Mouse (Mus musculus): ENCODE results near the gene Ephb1.

Ephb1 gene

GRCm38 (mm10) chr9:102353056-102353635 is 1.3 kb downstream of the Ephb1 start:
- in situ Hi-C loops (cut with MboI, MseI), result loop anchor here (10.0 to 25.0 kb wide), 2 partner anchors 666 to 1038 kb away; no protein-coding TSS in a partner anchor

DNA sequence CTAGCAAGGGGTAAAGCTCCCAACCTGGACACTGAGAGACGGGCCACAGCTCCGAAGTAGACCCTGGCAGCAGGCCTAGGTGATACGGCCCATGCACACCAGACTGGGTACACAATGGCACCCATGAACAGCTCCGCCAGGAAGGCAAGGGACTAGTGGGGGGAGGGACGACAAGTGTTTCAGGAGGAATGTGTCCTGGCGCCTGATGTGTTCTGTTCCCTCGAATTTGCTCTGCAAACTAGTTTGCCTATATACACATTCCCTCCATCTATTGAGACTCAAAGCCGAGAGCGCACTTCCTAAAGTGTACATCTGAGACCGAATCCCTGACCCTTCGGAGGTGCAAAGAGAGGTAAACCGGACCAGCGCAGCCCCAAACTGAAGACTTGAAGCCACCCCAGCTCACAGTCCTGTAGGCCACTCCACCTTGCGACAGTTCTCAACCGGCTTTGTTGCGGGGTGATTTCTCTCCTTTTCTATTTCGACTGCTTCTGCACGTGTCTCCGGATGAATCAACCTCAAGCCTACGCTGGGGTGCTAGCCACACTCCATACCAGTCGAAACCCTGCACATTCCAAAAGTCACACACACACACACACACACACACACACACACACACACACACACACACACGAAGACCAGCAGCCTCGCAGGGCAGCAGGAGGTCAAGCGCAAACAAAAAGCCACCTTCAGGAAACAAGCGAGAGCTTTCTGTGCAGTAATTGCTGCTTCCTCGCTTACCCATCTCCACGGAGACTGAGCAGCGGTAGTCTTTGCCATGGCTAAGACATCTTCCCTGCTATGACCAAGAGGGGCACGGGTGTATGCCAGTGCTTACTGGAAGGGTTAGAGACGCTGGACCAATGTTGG is 2.1 kb downstream of the Ephb1 start:
- in situ Hi-C loops (cut with MboI, MseI), result loop anchor here (10.0 to 25.0 kb wide), 2 partner anchors 665 to 1038 kb away; no protein-coding TSS in a partner anchor

- in situ Hi-C loops (cut with MboI, MseI), result loop anchor here (10.0 to 25.0 kb wide), 2 partner anchors 664 to 1037 kb away; no protein-coding TSS in a partner anchor
Observed at GRCm38 (mm10) chr9:102351721-102352120, 2.8 kb downstream of the Ephb1 start.

GRCm38 (mm10) chr9:102351221-102351620 is 3.3 kb downstream of the Ephb1 start:
- in situ Hi-C loops (cut with MboI, MseI), result loop anchor here (10.0 to 25.0 kb wide), 2 partner anchors 664 to 1036 kb away; no protein-coding TSS in a partner anchor

- in situ Hi-C loops (cut with MboI, MseI), result loop anchor here (10.0 to 25.0 kb wide), 2 partner anchors 663 to 1036 kb away; no protein-coding TSS in a partner anchor
Observed at GRCm38 (mm10) chr9:102350696-102351095, 3.8 kb downstream of the Ephb1 start.

- in situ Hi-C loops (cut with MboI, MseI), result loop anchor here (10.0 to 25.0 kb wide), 2 partner anchors 663 to 1035 kb away; no protein-coding TSS in a partner anchor
Observed at GRCm38 (mm10) chr9:102350076-102350475, 4.4 kb downstream of the Ephb1 start.

GRCm38 (mm10) chr9:102346801-102347200 is 7.7 kb downstream of the Ephb1 start:
- in situ Hi-C loops (cut with MboI, MseI), result no loop called here

DNA sequence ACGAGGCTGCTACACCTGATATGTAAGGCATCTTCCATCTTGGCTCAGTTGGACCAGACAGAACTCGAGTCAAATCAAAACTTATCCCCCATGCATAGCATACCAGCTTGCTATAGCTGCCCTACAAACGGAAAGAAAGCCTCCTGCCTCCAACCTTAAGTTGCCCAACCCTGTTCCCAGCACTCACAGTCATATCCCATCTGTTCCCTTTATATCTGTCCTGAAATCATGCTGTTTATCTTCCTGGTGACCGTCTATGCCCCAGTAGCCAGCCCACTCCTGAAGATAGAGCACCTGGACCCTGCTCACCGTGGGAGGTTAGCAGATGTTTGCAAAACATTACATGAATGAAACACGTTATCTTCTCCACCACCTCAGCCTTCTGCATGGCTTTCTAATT is 9.0 kb downstream of the Ephb1 start:
- in situ Hi-C loops (cut with MboI, MseI), result no loop called here

DNA sequence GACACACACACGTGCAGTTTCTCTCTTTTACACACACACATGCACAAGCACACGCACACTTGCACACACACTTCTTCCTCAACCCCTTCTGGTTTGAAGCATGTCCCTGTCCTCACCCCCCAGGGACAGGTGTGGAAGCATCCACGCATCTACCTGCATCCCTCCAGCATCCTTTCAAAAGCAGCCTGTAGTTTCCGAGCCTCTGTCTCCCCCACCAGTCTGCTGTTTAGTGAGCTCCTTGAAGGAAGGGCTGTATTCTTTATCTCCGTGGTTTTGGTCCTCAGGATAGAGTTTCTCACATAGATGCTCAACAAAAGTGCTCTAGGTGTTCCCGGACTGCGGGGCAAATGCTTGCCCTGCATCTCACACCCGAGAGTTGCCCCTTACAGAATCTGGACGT is 9.4 kb downstream of the Ephb1 start:
- in situ Hi-C loops (cut with MboI, MseI), result no loop called here

DNA sequence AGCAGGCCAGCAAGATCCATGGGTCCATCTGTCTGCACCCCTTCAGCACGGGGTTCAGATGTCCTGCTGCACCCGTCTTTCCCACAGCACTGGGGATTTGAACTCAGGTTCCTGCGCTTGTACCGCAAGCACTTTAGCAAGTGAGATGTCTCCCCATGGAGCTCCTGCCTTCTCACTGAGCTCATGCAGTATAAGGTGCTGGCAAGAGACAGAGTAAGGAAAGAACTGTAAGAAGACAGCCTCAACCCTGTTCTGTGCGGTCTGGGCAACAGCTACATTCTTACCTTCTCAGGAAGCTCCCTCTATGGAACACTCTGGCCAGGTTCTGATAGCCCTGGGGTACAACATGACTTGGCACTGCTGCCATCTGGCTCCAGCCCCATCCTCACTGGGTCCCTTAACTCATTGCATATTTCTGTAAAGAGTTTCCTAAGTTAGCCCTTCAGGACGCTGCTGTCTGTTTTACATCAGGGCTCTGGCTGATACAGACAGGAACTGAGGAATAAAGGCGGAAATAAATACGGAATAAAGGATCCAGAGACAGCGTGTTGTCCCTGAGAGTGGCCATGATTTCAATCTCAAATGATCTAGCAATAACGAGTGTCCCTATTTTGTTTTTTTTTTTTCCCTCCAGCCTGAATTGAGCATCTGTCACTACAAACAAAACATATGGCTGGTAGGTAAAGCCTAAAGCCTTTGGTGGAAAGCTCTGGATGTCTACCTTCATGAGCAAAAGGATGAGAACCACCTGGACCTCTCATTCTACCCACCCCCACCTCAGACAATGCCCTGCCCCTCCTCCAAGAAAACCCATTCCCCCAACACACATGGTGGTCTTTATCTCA is 10.2 kb downstream of the Ephb1 start:
- in situ Hi-C loops (cut with MboI, MseI), result no loop called here

- in situ Hi-C loops (cut with MboI, MseI), result no loop called here
Observed at GRCm38 (mm10) chr9:102343061-102343460, 11.4 kb downstream of the Ephb1 start.

DNA sequence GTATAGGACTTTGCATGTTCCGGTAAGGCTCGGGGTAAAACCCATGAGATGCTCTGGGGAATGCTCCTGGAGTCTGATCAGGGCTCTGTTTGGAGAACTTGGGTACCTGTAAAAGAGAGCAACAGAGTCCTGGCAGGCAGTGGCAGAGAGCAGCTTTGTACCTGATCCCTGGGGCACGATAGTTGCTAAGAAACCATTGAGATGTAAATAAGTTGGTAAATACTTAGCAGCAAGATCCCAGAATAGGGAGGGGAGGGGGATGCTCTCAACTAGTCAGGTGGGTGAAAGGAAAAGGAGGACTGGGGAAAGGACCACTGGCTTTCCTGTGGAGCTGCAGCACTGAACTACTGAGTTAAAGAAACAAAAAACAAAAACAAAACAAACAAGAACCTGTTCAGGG is 12.5 kb downstream of the Ephb1 start:
- in situ Hi-C loops (cut with MboI, MseI), result no loop called here

- in situ Hi-C loops (cut with MboI, MseI), result no loop called here
Observed at GRCm38 (mm10) chr9:102340768-102341167, 13.7 kb downstream of the Ephb1 start.

GRCm38 (mm10) chr9:102335571-102336282 is 18.8 kb downstream of the Ephb1 start:
- in situ Hi-C loops (cut with MboI, MseI), result no loop called here

DNA sequence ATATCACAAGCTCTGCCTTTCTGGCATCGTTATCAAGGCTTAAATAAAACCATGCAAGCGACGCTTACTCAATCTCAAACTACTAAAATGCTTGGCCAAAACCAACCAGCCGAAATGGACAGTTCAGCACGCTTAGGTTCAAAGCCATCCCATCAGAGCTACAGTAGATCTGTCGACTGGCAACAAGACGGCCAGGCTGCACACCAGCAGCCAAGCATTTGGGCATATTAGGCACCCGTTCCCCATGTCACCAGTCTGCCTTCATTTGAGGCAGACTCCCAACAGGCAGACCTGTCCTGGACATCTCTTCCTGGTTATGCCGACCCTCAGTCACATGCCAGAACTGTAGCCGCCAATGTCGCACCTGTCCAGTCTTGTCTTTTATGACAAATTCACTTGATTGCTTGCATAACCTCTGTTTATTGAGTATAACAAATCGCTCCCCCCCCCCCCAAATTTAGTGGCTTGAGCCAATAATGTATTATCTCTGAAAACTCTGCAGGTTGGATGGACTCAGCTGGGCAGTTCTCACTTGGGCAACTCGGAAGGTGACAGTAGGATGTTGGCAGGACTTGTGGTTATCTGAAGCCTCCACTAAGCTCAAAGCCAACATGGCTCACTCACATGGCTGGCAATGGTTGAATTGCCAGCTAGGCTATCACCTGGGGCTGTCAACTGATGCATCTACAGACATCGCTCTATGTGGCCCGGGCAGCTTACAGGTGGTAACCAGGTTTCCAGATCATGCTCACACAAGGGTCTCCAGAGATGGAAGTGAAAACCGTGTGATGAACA is 24.0 kb downstream of the Ephb1 start:
- in situ Hi-C loops (cut with MboI, MseI), result no loop called here

DNA sequence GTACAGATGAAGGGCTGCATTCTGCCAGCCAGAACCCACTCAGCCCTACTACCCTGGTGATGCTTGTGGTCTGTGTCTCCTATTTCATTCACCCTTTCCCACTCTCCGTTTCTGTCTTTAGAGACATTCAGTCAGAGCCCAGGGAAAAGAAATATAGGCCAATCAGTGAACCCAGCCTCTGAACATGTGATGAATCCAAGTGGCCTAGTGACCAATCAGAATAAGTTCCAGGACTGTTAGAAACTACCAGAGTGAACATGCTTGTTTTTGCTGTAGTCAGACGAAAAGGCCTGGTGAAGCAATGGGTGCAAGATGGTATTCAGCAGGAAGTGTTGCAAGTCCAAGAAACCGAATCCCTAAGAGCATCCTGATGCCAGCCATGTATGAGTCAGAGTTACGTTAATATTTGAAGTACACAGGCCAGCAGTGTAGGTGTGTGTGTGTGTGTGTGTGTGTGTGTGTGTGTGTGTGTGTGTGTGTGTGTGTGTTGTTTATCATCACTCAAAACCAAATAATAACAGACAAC is 26.8 kb downstream of the Ephb1 start:
- in situ Hi-C loops (cut with MboI, MseI), result no loop called here

DNA sequence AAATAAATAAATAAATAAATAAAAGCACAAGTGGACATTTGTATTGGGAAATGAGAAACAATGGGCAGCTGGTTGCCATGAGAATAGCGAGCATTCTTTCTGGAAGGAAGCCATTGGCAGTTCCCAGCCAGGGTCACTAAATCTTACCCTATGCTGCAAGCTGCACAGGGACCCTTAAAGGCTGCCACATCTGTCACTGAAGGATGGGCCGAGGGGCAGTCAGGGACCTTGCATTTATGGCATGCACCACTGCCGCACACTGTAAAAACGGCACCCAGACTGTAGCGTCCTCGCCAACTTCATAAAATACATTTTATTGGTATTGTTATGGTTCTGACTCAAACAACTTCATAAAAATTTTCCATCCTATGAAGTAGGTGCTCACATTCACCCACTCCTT is 39.1 kb downstream of the Ephb1 start:
- in situ Hi-C loops (cut with MboI, MseI), result no loop called here

DNA sequence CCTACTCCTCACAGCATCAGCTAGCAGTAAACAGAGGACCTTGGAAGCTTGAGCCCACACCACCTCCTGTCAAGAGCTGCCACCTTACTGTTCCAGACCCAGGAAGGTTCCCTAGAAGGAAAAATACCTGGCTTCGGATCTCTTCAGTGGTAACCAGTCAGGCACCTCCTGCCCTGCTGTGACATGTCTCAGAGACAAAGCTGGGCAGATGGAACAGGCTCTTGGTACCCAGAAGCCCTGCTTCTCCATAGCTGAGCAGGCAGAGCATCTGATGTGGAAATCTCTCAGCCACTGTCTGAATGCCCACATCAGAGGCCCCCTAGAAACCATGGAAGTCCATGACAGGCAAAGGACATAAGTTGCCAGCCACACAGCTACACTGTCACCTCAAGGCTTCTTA is 39.7 kb downstream of the Ephb1 start:
- in situ Hi-C loops (cut with MboI, MseI), result no loop called here

DNA sequence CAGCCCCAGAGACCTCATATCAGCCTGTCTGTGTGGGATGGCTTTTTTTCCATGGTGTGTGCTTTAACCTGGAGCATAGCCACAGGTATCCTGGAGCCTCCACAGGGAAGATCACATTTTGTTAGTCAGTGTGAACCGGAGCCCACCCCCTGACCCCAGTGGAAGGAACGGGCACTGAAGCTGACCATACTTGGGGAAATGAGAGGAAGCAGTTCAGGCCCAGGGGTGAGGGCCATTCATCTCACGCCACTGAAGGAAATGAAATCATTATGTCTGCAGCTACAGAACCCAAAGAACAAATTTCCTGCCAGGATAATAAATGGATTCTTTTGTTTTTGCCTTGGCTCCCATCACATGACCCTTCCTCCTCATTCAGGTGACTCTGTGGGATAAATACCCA is 44.1 kb downstream of the Ephb1 start:
- in situ Hi-C loops (cut with MboI, MseI), result no loop called here

DNA sequence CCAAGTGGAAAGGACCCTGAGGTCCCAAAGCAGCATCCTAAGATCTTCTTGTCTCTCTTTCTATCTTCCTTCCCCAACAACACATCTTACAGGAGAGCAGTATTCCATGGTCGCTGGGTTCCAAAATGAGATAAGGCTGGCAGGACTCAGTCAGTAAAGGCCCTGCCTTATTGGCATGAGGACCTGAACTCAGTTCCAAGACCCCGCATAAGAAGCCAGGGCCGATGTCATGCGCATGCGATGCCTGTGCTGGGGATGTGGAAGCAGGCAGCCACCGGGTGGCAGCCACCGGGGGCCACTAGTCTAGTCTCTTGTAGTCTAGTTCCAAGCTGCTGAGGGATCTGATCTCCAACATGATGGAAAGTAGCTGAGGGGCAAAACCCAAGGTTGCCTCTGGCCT is 45.2 kb downstream of the Ephb1 start:
- in situ Hi-C loops (cut with MboI, MseI), result no loop called here
